Mouse (Mus musculus): ENCODE results near the gene Cntn2. TPM values are rescaled to one million over a fixed set of nuclear protein-coding genes. Genes with fewer than 3 reads are reported as not detected.
"Not testable (repeated sequence)": the region's sequence is repeated elsewhere in the genome, so short reads cannot be mapped to it uniquely, and the experiment has no call there.

Cntn2 gene
- polyA plus RNA-seq, 1 experiment = 0.02 TPM

DNA sequence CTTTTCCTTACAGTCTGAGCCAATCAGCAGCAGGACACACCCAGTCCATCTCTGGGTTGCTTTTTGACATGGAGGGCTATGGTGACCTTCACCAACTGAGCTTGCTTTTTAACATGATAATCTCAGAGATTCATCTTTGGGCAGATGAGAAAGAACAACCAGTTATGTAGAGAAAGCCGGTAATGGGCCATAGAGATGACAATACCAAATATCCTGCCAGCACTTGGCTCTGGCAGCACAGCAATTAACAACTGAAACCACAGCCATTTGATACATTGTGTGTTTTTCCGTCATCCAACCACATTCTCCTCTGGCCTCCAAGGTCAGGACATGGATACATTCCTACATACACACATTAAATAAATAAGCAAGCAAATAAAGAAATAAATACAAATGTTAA, 72.0 kb downstream of the Cntn2 start:
- Histone ChIP-seq H3K4me1 (peaks cover 29% of the 10 kb centered on the region), H3K27me3 (replicated peaks) (no peaks in the 10 kb centered on the region), H3K9me3 (no peaks in the 10 kb centered on the region), H3K36me3 (replicated peaks; ENCODE audit: low read length) (peaks cover 9% of the 10 kb centered on the region), H3K4me3 (replicated peaks) (no peak overlapping the region)
- TF ChIP-seq GATA1 (IDR thresholded peaks at IDR 0.05; ENCODE audit: borderline replicate concordance, low read length) (no peak), FLI1 (IDR thresholded peaks at IDR 0.05; ENCODE audit: low read length) (no peak)

DNA sequence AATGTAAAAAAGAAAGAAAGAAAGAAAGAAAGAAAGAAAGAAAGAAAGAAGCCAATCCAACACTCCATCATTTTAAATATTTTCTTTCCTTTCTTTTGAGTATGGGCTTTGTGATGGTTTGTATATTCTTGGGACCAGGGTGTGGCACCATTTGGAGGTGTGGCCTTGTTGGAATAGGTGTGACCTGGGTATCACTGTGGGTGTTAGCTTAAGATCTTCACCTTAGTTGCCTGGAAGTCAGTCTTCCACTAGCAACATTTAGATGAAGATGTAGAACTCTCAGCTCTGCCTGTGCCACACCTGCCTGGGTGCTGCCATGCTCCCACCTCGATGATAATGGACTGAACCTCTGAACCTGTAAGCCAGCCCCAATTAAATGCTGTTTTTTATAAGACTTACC, 73.0 kb downstream of the Cntn2 start:
- Histone ChIP-seq H3K4me1 (peaks cover 31% of the 10 kb centered on the region), H3K36me3 (replicated peaks; ENCODE audit: low read length) (peaks cover 15% of the 10 kb centered on the region)
- not testable (repeated sequence) for H3K9me3 ChIP-seq; H3K27me3 ChIP-seq (replicated peaks); H3K4me3 ChIP-seq (replicated peaks)

DNA sequence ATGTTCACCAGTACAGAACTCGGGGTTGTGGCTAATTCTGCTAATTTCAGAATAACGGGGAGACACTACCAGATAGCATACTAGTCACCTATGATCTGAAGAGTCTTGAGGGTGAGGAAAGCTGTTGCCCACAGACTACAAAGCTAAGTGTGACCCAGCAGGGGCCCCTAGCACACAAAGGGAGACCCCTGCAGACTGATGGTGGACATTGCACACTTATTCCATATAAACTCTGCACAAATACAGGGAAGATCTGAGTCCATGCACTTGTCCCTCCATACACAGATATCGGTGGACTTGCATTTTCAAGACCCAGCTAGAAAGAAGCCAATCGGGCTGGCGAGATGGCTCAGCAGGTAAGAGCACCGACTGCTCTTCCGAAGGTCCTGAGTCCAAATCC, 73.5 kb downstream of the Cntn2 start:
- TF ChIP-seq FLI1 (IDR thresholded peaks at IDR 0.05; ENCODE audit: low read length) (no peak), GATA1 (IDR thresholded peaks at IDR 0.05; ENCODE audit: borderline replicate concordance, low read length) (no peak)
- H3K9me3 ChIP-seq = no peaks in the 10 kb centered on the region
- H3K4me3 ChIP-seq (replicated peaks) = no peak overlapping the region
- H3K36me3 ChIP-seq (replicated peaks; ENCODE audit: low read length) = peaks cover 21% of the 10 kb centered on the region
- no peaks in the 10 kb centered on the region for H3K27me3 ChIP-seq (replicated peaks)
- H3K4me1 ChIP-seq = peaks cover 34% of the 10 kb centered on the region

DNA sequence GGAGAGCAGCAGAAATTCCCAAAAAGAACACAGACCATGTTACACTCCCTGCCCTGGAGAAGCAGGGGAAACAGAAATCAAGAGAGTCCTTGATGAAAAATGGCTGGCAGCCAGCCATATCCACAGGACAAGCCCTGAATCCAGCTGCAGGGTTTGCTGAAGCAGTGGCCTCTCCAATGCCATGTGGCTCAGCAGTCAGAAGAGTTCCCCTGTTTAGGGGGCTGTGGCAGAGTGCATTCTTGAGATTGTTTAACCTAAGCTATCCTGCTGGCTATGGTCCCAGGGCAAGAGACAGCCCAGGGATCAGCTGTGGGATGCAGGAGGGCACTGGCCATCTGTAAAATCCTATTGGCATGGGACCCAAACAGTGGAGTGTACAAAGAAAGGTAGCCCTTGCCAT, 74.1 kb downstream of the Cntn2 start:
- Histone ChIP-seq H3K9me3 (no peaks in the 10 kb centered on the region), H3K36me3 (replicated peaks; ENCODE audit: low read length) (peaks cover 27% of the 10 kb centered on the region), H3K4me3 (replicated peaks) (no peak overlapping the region), H3K4me1 (peaks cover 34% of the 10 kb centered on the region), H3K27me3 (replicated peaks) (no peaks in the 10 kb centered on the region)
- TF ChIP-seq FLI1 (IDR thresholded peaks at IDR 0.05; ENCODE audit: low read length) (no peak), GATA1 (IDR thresholded peaks at IDR 0.05; ENCODE audit: borderline replicate concordance, low read length) (no peak)

DNA sequence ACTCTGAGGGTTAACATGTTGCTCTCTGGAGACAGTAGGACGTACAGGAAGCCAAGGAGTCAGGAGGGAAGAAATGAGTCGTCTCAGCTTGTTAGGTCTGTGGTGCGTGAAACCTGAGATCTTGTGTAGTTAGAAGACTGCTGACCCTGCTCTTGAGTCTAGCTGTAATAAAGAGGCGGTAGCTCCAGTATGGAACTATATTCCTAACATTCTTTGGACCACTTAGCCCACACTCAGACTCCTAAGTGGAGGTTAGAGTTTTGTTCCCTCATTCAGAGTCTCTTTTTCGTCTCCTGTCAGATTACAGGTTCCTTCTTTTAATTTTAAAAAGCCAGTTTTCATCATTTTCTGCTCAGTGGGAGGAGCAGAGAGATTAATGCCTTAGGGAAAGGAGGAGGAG, 78.4 kb downstream of the Cntn2 start:
- Histone ChIP-seq H3K4me1 (peaks cover 34% of the 10 kb centered on the region), H3K4me3 (replicated peaks) (no peak overlapping the region), H3K27me3 (replicated peaks) (no peaks in the 10 kb centered on the region), H3K36me3 (replicated peaks; ENCODE audit: low read length) (peaks cover 55% of the 10 kb centered on the region), H3K9me3 (no peaks in the 10 kb centered on the region)
- no peak for TF ChIP-seq GATA1 (IDR thresholded peaks at IDR 0.05; ENCODE audit: borderline replicate concordance, low read length)

Other genes starting within 250 kb of the Cntn2 start
- not detected in 2 replicates for gene Klhdc8a, start 244.6 kb downstream of the Cntn2 start, polyA plus RNA-seq (2012; ENCODE audit: insufficient read depth, low replicate concordance)
- gene Nuak2, start 227.1 kb downstream of the Cntn2 start, polyA plus RNA-seq (2012; ENCODE audit: insufficient read depth, low replicate concordance) = 1.3 and 1.7 TPM in 2 replicates
- gene Tmcc2, start 152.0 kb downstream of the Cntn2 start, polyA plus RNA-seq (2012; ENCODE audit: insufficient read depth, low replicate concordance) = 26.7 and 30.0 TPM in 2 replicates
- 0.19 and 0.83 TPM in 2 replicates for gene Dstyk, start 125.7 kb downstream of the Cntn2 start, polyA plus RNA-seq (2012; ENCODE audit: insufficient read depth, low replicate concordance)
- gene Rbbp5, start 65.9 kb downstream of the Cntn2 start, polyA plus RNA-seq (2012; ENCODE audit: insufficient read depth, low replicate concordance) = 3.3 TPM in 1 of 2 replicates, not detected in the other
- 0.45 TPM in 1 of 2 replicates, not detected in the other for gene Tmem81, start 37.0 kb downstream of the Cntn2 start, polyA plus RNA-seq (2012; ENCODE audit: insufficient read depth, low replicate concordance)
- 0.01 TPM in 1 of 2 replicates, not detected in the other for gene Nfasc, start 198.5 kb upstream of the Cntn2 start, polyA plus RNA-seq (2012; ENCODE audit: insufficient read depth, low replicate concordance)